Mouse (Mus musculus): ENCODE data around the gene Pkig.

- TF ChIP-seq CTCF (IDR thresholded peaks at IDR 0.05; ENCODE audit: low read depth) (no peak), EP300 (optimal IDR thresholded peaks at IDR 0.05) (no peak)
Observed at GRCm38 (mm10) chr2:163718526-163718925, 60.3 kb downstream of the Pkig start.
